Mouse (Mus musculus): ENCODE results near the gene Naa30.

Gene Naa30

GRCm38 (mm10) chr14:49226986-49227385, 55.0 kb downstream of the Naa30 start:
- no peak for DNase-seq (ENCODE audit: low read depth)

- no peak for DNase-seq (ENCODE audit: low read depth)
Observed at GRCm38 (mm10) chr14:49231845-49232244, 59.8 kb downstream of the Naa30 start.

GRCm38 (mm10) chr14:49234788-49235515, 62.9 kb downstream of the Naa30 start:
- DNase-seq (ENCODE audit: low read depth), result peak; percentile 91

- peak; percentile 45 for DNase-seq (ENCODE audit: low read depth)
Observed at GRCm38 (mm10) chr14:49238206-49238605, 66.2 kb downstream of the Naa30 start.

Measured in naive thymus-derived CD4-positive, alpha-beta T cell, adult 2 months (primary cell).